ENCODE assay signal across 15 mouse cellular contexts in the genomic region with DNA sequence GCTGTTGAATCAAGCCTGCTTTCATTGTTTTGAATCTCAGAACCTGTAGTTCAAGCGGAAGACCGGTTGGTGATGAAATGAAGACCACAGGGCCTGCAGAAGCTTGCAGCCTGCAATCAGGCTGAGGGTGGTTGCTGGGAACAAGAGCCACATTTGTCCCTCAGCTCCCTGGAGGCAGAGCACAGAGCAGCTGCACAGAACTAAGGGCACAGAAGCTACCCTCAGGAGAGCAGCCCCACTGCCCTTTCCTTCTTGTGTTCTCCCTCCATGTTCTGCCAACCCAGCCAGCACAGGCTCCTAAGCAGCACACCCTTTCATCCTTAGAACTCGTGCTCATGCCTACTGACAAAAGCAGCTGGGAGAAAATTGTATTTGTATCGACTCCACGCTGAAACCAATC.
DNase-seq lines count a peak whose midpoint lies in the region; ATAC-seq and TF ChIP-seq lines count a peak whose summit lies in the region.
"Had no signal": no experiment of that assay in that cellular context is flagged by ENCODE, and none has a peak within 500 bp of the region (broad histone marks: within the 10 kb centered on the region; RNA-seq: fewer than 3 reads in every experiment).

No protein-coding gene starts in this region.

- no peaks in the 10 kb centered on the region for H3K9me3 ChIP-seq in hindbrain, embryonic 11.5 days (ENCODE audit: control insufficient read depth, low read length)
- no peaks in the 10 kb centered on the region for H3K9me3 ChIP-seq in hindbrain, embryonic 16.5 days (ENCODE audit: control insufficient read depth, low read length)
- H3K9me3 ChIP-seq in hindbrain, embryonic 13.5 days: no peaks in the 10 kb centered on the region; the same call in 1 of the 2 replicates
- H3K9me3 ChIP-seq: embryonic facial prominence, embryonic 15.5 days had no signal

- H3K36me3 ChIP-seq in hindbrain, embryonic 11.5 days (ENCODE audit: control insufficient read depth, insufficient read depth, low read length): no peaks in the 10 kb centered on the region
- H3K36me3 ChIP-seq in hindbrain, embryonic 16.5 days (ENCODE audit: control insufficient read depth, insufficient read depth, low read length): no peaks in the 10 kb centered on the region
- no peaks in the 10 kb centered on the region for H3K36me3 ChIP-seq in hindbrain, embryonic 13.5 days
- H3K36me3 ChIP-seq: embryonic facial prominence, embryonic 15.5 days had no signal

- no peak overlapping the region for H3K4me2 ChIP-seq in hindbrain, embryonic 11.5 days (replicated peaks; ENCODE audit: low read depth, low read length)
- no peak overlapping the region for H3K4me2 ChIP-seq in hindbrain, embryonic 16.5 days (ENCODE audit: low read length)
- H3K4me2 ChIP-seq in hindbrain, embryonic 13.5 days: no peak overlapping the region
- H3K4me2 ChIP-seq: embryonic facial prominence, embryonic 15.5 days had no signal

- no peak overlapping the region for H3K9ac ChIP-seq in hindbrain, embryonic 11.5 days (ENCODE audit: low read depth, low read length)
- H3K9ac ChIP-seq in hindbrain, embryonic 16.5 days (ENCODE audit: low read depth, low read length): no peak overlapping the region
- H3K9ac ChIP-seq in hindbrain, embryonic 13.5 days: no peak overlapping the region
- H3K9ac ChIP-seq: embryonic facial prominence, embryonic 15.5 days; liver, postnatal 0 days had no signal

- peak; percentile 69; the same call in 1 of the 2 replicates for ATAC-seq in hindbrain, embryonic 11.5 days (ENCODE audit: low FRiP score)
- no peak for ATAC-seq in hindbrain, embryonic 16.5 days
- no peak for ATAC-seq in hindbrain, embryonic 13.5 days (ENCODE audit: low FRiP score)
- ATAC-seq: liver, postnatal 0 days had no signal

- 65% methylated on average over 5 of the region's 5 CpGs for WGBS in hindbrain, embryonic 11.5 days
- 50% methylated on average over 5 of the region's 5 CpGs for WGBS in hindbrain, embryonic 16.5 days
- WGBS in hindbrain, embryonic 13.5 days: 57% methylated on average over 5 of the region's 5 CpGs

- H3K4me3 ChIP-seq in hindbrain, embryonic 11.5 days (ENCODE audit: low read depth, low read length): no peak overlapping the region
- H3K4me3 ChIP-seq in hindbrain, embryonic 16.5 days (ENCODE audit: low read length): no peak overlapping the region
- no peak overlapping the region for H3K4me3 ChIP-seq in hindbrain, embryonic 13.5 days
- H3K4me3 ChIP-seq: embryonic facial prominence, embryonic 15.5 days had no signal

- H3K27ac ChIP-seq in hindbrain, embryonic 11.5 days (ENCODE audit: low read depth, low read length): 0 out of 2 replicates have a peak overlapping the region, but pooled peaks have one; percentile 58
- H3K27ac ChIP-seq in hindbrain, embryonic 16.5 days (ENCODE audit: low read depth, low read length): no peak overlapping the region
- H3K27ac ChIP-seq in hindbrain, embryonic 13.5 days: peak overlapping the region; percentile 58
- H3K27ac ChIP-seq: embryonic facial prominence, embryonic 15.5 days had no signal

- DNase-seq in hindbrain, embryonic 11.5 days (ENCODE audit: low spot score): peak; percentile 19
- DNase-seq in brain, adult 2 months (ENCODE audit: low read depth, low spot score): peak; percentile 11
- peak; percentile 52 for DNase-seq in brain, embryonic 14.5 days (ENCODE audit: low read depth)
- no peak for DNase-seq in kidney, adult 11 months
- DNase-seq in lung, postnatal 4 days: no peak
- DNase-seq: gastrocnemius, postnatal 14 days; kidney, adult 8-10 months; kidney, postnatal 36 days; liver; liver, postnatal 0 days; lung, postnatal 36 days; thymus, postnatal 25 days had no signal

- no peaks in the 10 kb centered on the region for H3K4me1 ChIP-seq in hindbrain, embryonic 11.5 days (replicated peaks; ENCODE audit: control insufficient read depth, insufficient read depth, low read length)
- no peaks in the 10 kb centered on the region for H3K4me1 ChIP-seq in hindbrain, embryonic 16.5 days (ENCODE audit: control insufficient read depth, insufficient read depth, low read depth, low read length)
- H3K4me1 ChIP-seq in hindbrain, embryonic 13.5 days (replicated peaks): peaks cover 8% of the 10 kb centered on the region; the same call in 1 of the 2 replicates
- H3K4me1 ChIP-seq: embryonic facial prominence, embryonic 15.5 days had no signal

- no peak for TF ChIP-seq POLR2A in brain, embryonic 14.5 days (IDR thresholded peaks at IDR 0.05; ENCODE audit: borderline replicate concordance, extremely low read depth, insufficient read depth, insufficient read length, poor library complexity, severe bottlenecking)

- no peaks in the 10 kb centered on the region for H3K27me3 ChIP-seq in hindbrain, embryonic 11.5 days (ENCODE audit: control insufficient read depth, insufficient read depth, low read length)
- H3K27me3 ChIP-seq in hindbrain, embryonic 16.5 days (replicated peaks; ENCODE audit: control insufficient read depth, insufficient read depth, low read length): no peaks in the 10 kb centered on the region
- no peaks in the 10 kb centered on the region for H3K27me3 ChIP-seq in hindbrain, embryonic 13.5 days
- H3K27me3 ChIP-seq: embryonic facial prominence, embryonic 15.5 days had no signal

- TF ChIP-seq CTCF in brain, embryonic 14.5 days (IDR thresholded peaks at IDR 0.05; ENCODE audit: borderline replicate concordance, extremely low read depth, insufficient read depth, insufficient read length): no peak

Comparison
In these comparisons a context has a peak if more than half of its experiments do, and no peak if none do; other contexts are left out.
1. DNase-seq: peak in hindbrain, embryonic 11.5 days (single experiment), brain, adult 2 months (single experiment) and brain, embryonic 14.5 days (single experiment); none in kidney, adult 11 months (single experiment) and lung, postnatal 4 days (0 of 2).